Mouse (Mus musculus): ENCODE results near the gene Pcnp. TPM values are rescaled to one million over a fixed set of nuclear protein-coding genes. Genes with fewer than 3 reads are reported as not detected.
"Not testable (repeated sequence)": the region's sequence is repeated elsewhere in the genome, so short reads cannot be mapped to it uniquely, and the experiment has no call there.

Pcnp gene
- total RNA-seq (2021): 10 to 100 TPM; 46.4 to 55.3 TPM
- long read RNA-seq, experiment 1, transcript Pcnp-205 (5 exons, 2,200 nt): minor isoform, 8 of 48 reads
- long read RNA-seq, experiment 1, transcript Pcnp-206 (5 exons, 938 nt): minor isoform, 6 of 48 reads
- long read RNA-seq, experiment 1, transcript Pcnp-202 (5 exons, 2,295 nt): major isoform, 28 of 48 reads
- long read RNA-seq, experiment 1, partial matches to known transcripts: 0 of 48 reads
- long read RNA-seq, experiment 1, other reads (novel, unspliced or antisense): 6 of 48 reads
- long read RNA-seq, experiment 2, transcript Pcnp-202 (5 exons, 2,295 nt): major isoform, 16 of 23 reads
- long read RNA-seq, experiment 2, partial matches to known transcripts: 0 of 23 reads
- long read RNA-seq, experiment 2, other reads (novel, unspliced or antisense): 1 of 23 reads

DNA sequence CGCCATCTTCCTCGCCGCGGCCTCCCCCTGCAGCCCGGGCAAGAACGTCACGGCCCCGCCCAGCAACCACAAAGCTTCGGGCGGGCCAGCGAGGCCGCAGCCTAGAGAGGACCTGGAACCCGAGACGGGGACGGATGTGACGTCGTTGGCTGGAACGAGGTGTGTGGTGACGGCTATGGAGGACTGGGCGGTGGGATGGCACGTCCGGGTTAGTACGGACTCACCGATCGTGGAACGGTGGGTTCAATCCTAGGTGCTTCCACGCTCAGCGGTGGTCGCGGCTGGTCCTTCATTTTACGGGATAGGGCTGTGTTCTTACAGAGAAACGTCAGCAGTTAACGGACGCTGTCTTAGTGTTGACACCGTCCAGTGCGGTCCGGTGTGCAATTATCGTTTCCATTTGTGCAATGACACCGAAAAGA, at the start of gene Pcnp:
Pcnp (minus strand) TSS at position 79 of the 422 bp plus-strand sequence.
- peak; percentile 99 for DNase-seq

DNA sequence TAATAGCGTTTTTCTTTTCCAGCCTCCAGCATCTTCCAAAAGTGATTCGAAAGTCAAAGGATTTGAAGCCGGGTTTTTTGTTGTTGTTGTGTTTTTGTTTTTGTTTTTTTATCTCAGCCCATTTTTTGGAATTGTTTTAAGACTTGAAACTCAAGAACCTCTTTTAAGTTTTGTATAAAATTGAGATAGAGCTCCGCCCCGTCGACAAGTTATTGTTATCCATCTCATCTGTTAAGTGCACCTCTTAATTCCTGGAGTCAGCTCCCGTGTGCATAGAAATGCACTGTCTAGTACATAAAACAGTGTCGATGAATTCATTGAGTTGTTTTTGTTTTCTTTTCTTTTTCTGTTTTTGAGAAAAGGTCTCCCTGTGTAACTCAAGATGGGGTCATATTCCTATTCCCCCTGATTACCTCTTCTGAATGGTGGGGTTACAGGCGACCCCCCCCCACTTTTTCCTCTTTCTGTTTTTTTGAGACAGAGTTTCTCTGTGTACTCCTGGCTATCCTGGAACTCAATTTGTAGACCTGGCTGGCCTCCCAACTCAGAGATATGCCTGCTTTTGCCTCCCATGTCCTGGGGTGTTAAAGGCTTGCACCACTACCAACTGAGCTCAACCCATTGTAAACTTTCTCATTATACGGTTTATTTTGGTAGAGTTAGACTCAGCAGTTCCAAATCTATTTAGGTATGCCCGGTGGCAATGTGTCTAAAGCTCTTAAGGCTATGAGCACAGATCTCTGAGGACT, 46.8 kb upstream of the Pcnp start:
- DNase-seq: peak; percentile 37 to 49

DNA sequence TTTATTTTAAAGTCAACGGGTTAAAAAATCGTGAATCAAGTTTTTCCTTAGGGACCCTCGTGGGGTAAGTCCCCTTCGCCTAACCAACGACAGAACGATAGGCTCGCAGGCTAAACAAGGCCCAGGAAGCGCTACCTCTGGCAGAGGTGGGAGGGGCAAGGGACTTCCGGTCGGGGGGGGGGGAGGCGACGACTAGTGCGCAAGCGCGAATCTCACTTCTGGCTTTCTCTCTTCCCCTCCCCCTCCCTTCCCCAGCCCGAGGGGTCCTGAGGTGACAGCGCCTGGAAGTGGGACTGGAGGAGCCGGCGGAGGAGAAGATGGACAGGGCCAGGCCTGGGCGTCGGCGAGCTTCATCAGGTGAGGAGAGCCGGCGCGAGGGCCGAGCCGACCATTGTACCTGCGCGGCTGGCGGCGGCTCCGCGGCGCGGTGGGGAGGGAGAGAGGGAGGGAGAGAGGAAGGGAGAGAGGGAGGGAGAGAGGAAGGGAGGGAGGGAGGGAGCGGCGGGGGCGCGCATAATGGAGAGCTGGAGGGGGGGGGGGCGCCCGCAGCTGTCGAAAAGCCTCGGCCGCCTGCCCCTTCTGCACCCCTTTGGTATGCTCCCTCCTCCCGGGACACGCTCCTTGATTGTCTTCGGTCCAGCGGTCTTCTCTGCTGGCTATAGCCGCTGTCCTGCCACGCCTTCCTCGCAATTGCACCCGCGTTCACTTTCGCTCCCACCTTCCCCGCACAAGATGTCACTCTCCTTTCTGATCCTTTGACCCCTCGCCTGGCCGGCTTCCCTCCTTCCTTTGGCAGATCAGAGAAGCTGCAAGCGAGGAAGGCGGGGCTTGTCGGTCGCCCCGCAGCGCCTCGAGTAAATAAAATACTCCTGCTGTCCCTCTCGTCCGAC, 45.9 kb upstream of the Pcnp start:
- DNase-seq: peak; percentile 89 to 92

DNA sequence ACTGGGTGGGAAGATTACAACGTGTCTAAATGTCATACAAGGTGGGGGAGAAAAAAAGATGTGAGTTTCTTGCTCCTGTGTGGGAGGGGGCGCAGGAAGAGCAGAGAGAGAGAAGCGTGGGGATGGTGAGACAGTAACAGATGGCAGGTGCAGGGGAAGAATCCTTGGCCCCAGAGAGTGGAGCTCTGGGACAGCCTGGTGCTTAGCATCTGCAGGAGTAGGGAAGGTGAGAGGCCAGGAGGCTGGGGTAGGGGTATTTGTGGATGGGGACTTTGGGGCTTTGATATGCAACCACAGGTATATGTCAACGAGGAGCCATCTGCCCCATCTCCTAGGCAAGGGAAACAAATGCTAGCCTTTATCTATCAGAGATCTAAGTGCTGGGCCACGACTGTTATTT, 45.0 kb upstream of the Pcnp start:
- no peak for DNase-seq

DNA sequence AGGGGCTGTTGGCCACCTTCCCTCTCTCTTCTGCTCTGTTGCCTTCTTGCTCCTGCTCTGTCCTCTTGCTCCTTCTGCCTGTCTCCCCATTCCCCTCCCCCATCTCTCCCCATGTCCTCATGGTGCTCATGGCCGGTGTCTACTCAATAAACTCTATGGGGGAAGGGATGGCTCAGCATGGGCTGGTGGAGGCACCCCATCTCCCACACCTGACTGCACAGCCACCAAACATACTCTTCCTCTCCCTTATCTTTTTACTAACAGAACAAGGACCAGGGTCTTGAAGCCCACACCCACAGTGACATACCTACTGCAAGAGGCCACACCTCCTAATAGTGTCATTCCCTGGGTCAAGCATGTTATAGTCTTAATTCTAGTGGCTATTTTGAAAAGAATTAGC, 44.6 kb upstream of the Pcnp start:
- DNase-seq: no peak

DNA sequence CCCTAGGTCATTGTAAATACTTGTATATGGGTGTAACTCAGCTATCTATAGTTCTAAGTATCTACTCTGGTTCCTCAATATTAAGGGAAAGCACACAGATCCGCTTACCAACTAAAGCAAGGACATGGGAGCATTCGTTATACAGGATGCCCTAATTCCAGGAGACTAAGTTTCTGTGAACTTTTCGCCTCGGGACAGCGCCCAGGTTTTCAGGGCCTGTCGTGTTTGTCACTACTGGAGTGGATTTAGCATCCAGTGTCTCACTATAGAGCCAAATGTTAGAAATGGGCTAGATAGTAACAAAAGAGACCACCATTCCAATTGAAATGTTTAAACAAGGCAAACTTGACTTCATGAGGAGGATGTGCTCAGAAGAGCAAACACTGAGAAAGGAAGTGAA, 43.6 kb upstream of the Pcnp start:
- DNase-seq: not testable (repeated sequence)

DNA sequence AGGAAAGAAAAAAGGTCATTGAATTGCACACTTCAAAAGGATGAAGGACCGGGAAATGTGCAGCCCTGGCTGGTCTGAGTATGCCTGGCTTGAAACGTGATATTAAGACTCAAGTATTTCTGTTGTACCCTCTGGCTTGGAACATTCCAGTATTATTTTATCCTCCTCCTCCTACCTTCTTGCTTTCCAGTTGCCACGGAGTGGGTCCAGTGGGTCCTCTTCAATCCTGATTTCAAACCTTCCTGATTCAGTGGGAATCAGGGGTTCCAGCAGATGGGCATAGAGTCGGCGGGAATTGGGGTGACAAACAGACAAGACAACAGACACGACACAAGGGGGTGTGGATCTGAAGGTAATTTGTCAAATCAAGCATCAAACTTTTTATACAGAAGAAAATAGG, 43.0 kb upstream of the Pcnp start:
- DNase-seq: no peak

DNA sequence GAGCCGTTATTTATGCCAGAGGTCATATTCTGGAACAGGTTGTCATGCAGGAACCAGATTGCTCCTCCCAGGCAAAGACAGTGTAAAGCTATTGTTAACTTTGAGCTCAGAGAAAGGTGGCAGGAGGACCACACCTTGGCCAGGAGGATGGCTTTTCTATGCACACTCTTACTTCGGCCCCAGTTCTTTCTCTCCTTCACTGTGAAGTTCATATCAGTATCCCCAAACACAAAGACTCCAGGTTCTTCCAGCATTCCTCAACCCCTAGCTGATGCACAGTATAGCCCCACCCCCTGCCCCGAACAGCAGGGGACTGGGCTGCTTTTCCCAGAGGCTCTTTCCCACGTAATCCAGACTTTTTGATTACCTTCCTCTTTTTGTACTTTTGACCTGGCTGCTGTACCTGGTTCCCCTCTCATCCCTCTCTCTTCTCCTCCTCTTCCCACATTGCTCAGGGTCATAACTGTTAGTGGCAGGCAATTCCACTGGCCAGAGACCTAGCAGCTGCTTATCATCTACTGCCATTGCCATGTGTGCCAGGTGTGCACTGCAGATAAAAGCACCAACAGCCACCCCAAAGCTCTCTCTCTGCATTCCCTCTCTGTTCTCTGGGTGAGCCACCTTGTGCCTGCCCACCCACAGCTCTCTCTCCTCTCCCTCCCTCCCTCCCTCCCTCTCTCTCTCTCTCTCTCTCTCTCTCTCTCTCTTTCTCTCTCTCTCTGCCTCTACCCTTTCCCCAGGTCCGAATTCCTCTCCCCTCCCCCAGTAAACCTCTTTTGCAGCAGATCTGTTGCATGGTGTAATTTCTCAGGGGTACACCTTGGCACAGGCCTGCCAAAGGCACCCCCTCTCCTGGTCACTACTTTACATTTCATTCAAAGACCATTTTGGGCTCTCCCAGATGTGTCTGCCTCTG, 42.0 kb upstream of the Pcnp start:
- DNase-seq: no peak

DNA sequence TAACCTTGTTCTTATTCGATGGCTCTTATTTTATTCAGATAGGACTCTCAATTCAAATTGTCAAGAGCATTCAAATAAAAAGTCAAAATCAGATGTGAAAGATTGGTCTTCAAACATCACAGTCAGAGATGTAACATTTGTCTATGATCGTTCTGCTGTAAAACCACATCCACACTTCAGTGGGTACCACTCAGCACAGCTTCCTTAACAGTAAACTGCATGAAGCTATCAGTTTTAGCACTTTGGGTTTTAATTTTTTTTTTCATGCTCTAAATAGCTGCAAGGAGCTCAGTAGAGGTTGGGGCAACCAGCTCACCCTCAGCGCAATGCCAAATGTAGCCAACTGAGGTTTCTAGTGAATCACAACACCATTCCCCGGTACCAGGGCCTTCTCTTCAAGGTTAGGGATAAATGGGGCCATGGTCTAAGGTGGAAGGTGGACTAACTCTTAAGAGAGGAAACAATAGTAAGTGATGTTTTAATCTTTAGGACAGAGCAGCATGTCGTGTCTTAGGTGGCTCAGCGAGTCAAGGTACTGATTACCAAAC, 39.1 kb upstream of the Pcnp start:
- no peak for DNase-seq

DNA sequence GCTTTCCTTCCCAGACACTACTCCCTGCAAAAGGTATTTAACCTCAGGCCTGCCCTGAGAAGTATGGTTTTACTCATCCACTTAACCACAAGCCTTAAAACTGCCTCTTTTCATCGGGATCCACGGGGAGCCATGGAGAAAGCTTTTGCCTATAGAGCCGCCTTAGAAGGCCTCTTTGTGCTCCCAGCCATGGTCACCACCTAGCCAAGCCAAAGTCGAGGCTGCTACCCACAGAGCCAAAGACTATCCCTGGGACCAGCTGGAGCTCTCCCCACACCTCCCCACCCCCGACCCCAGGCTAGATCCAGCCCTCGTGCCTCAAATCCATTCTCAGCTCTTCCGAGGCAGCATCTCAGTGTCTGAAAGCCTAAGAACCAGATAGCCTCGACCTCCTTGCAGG, 36.6 kb upstream of the Pcnp start:
- no peak for DNase-seq

DNA sequence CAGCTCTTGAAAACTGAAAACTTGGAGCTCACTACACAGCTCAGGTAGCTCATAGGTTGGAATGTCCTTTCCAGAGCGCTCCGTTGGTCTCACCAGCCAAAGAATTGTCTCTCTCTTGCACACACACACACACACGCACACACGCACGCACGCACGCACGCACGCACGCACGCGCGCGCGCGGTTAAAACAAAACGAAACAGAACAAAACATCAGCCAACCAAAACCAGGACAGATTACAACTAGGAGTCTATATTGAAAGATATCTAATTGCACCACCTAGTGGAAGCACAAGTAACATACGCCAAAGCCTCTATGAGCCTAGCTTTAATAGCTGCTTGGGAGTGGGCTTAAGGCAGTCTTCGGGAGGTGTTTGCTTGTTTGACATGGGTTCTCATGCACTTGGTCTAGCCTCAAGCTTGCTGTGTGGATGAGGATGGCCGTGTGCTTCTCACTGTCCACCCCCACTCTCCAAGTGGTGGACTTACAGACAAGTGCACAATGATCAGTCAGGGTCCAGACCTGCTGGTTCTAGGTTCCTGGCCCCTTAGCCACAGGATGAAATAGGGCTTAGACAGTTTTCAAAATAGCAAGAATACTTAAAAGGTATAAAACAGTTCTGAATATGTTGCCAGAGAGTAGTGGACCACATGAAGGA, 34.9 kb upstream of the Pcnp start:
- peak; percentile 65 to 74 for DNase-seq

DNA sequence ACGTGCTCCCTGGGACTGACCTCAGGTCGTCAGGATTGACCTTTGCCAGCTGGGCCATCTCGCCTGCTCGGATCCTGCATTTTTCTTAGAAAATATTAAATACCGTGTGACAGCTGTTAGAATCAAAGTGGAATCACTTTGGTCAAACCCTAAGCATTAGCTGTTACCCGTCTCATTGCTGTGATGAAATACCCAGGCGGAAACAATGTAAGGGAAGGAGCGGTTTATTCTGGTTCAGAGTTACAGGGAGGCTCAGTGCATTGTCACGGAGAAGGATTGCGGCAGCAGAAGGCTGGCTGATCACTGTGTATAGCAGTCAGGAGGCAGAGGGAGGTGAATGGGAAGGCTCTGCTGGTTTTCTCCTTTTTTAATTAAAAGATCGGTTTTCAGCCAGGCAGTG, 33.4 kb upstream of the Pcnp start:
- no peak for DNase-seq

DNA sequence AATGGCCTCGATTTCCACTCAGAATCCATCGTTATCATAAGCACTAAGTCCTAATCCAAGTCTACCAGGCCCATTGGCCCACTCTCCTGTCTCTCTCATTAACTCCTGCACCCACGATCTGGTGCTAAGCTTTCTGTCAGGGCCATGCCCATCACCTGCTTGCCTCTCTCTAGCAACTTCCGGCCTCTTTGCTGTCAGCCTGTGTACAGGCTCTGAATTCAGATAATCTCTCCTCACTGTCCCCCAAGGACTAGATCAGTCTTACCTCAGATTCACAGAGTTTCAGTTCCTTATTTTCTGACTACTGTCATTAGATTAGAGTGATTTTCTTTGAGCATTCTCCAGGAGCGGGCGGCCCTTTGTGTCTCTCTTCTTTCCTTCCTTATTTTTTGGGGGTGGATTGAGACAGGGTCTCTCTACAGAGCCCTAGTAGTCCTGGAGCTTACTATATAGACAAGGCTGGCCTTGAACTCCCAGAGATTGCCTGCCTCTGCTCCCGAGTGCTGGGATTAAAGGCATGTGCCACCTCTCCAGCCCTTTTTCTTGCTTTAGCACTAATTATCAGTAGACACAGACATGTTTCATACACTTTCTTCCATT, 32.6 kb upstream of the Pcnp start:
- DNase-seq: no peak

DNA sequence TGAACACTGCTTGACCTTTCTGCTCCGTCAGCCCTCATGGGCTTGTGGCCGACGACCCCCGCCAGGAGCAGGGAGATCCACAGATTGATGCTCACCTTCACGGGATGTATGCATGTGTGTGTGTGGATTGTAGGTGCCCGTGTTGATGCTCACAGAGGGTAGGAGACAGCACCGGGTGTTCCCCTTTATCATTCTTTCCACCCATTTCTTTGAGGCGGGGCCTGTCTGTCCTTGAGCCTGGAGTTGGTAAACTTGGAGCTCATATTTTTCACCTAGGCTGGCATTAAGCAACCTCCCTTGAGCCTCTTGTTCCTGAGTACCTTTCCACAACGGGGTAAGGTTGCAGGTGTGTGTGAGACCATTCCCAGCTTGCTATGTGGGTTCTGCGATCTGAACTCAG, 28.6 kb upstream of the Pcnp start:
- no peak for DNase-seq

DNA sequence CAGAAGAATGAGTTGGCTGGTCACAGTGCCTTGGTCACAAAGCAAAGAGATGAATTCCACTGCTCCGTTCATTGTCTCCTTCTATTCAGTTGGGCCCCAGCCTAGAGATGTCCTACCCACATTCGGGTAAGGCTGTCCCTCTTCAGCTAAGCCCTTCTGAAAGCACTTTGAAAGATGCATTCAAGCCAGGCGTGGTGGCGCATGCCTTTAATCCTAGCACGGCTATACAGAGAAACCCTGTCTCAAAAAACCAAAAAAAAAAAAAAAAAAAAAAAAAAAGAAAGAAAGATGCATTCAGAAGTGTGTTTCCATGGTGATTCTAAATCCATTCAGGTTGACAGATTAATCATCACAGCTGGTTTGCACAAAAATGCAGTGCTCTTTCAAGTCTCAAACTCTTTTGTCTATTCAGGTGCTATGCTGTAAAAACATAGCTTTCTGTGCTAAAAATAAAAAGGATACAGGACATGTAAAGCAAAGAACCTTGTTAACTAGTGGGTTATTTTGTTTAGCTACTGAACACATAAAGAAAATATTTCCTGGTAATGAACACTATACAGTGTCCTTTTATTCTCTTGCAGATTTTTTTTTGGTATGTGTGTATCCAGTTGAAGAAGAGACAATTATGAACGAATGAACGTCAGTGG, 27.5 kb upstream of the Pcnp start:
- DNase-seq: no peak

DNA sequence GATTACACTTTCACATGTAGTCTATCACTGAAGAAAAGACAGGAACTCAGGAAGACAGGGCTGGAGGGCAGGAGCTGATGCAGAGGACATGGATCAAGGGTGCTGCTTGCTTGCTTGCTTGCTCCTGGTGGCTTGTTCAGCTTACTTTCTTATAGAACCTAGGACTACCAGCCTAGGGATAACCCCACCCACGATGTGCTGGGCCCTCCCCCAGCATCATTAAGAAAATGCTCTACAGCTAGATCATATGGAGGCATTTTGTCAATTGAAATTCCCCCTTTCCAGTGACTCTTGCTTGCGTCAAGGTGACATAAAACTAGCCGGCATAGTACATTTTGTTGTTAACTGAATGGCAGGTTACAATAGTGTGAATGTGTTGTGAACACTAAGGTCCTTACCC, 26.4 kb upstream of the Pcnp start:
- DNase-seq: no peak

DNA sequence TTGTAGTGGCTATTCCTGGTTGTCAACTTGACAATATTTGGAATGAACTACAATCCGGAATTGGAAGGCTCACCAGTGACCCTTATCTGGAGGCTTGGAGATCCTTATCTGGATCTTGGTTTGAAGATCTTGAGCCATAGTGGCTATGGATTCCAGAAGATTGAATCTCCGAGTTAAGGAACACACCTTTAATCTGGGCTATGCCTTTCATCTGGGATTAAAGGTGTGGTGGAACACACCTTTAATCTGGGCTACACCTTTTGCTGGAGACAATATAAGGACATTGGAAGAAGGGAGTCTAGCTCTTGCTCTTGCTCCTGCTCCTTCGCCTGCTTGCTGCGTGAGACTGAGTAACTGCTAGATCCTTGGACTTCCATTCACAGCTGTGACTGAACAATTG, 18.5 kb upstream of the Pcnp start, which contains the start of gene Senp7:
Senp7 (plus strand) TSS at position 301 of the 400 bp plus-strand sequence.
- DNase-seq: not testable (repeated sequence)

DNA sequence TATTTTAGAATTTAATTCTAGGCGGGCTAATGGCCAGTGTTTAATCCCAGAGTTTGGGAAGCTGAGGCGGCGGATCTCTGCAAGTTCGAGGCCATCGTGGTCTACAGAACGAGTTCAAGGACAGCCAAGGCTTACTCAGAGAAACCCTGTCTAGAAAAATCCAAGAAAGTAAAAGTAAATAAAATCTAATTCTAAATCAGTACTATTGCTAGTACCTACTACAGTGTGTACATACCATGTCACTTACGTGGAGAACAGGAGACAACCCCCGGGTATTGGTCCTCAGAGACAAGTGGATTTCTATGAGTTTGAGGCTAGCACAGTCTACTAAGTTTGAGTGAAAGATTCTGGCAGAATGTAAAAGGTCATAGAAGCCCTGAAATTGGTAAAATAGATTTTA, 8.6 kb upstream of the Pcnp start:
- DNase-seq: no peak
